Mouse (Mus musculus) liver, embryonic 11.5 days (tissue): ENCODE data around the gene Fzr1. TPM values are rescaled to one million over a fixed set of nuclear protein-coding genes. Genes with fewer than 3 reads are reported as not detected.

Experiments
- ATAC-seq: fragments of 200-750 bp; cut with Nextera tagmentation; replicated peaks from 2 replicates; pipeline ENCODE4 v1.8.0; 2017; ENCODE audit warnings: moderate number of reproducible peaks, mild to moderate bottlenecking, moderate TSS enrichment, moderate library complexity; ENCODE audit not compliant: low FRiP score
- DNase-seq: peaks from one replicate; pipeline ENCODE4 v3.0.0-alpha.2; 2017; ENCODE audit warnings: low spot score
- H3K27ac ChIP-seq: fragments of 300-500 bp; sonication (generic); 2 replicates; pipeline ENCODE4 v1.5.1; 2014; ENCODE audit warnings: mild to moderate bottlenecking, low read depth, low read length, control low read depth
- H3K27me3 ChIP-seq: fragments of 300-500 bp; sonication (generic); replicated peaks from 2 replicates; pipeline ENCODE4 v1.6.1; 2014; ENCODE audit warnings: low read length, mixed read lengths; ENCODE audit not compliant: control insufficient read depth, insufficient read depth
- H3K36me3 ChIP-seq: fragments of 300-500 bp; sonication (generic); 2 replicates; pipeline ENCODE4 v1.6.1; 2014; ENCODE audit warnings: mild to moderate bottlenecking, low read length, moderate library complexity, mixed read lengths; ENCODE audit not compliant: control insufficient read depth, insufficient read depth
- H3K4me1 ChIP-seq: fragments of 300-500 bp; sonication (generic); replicated peaks from 2 replicates; pipeline ENCODE4 v1.6.1; 2014; ENCODE audit warnings: low read length, mixed read lengths; ENCODE audit not compliant: control insufficient read depth, insufficient read depth
- H3K4me2 ChIP-seq: fragments of 300-500 bp; sonication (generic); 2 replicates; pipeline ENCODE4 v1.6.1; 2014; ENCODE audit warnings: mild to moderate bottlenecking, control low read depth, moderate library complexity
- H3K4me3 ChIP-seq: fragments of 300-500 bp; sonication (generic); 2 replicates; pipeline ENCODE4 v1.5.1; 2014; ENCODE audit warnings: low read depth, low read length, control low read depth
- H3K9ac ChIP-seq: fragments of 300-500 bp; sonication (generic); 2 replicates; pipeline ENCODE4 v1.6.1; 2014; ENCODE audit warnings: low read depth, low read length, control low read depth
- H3K9me3 ChIP-seq: fragments of 300-500 bp; sonication (generic); 2 replicates; pipeline ENCODE4 v1.6.1; 2016; ENCODE audit warnings: low read length, inconsistent platforms, mixed read lengths; ENCODE audit not compliant: control insufficient read depth
- WGBS: fragments of 180-500 bp; shearing (Covaris S2); extraction: QIAGEN DNeasy Blood & Tissue Kit; methylation state at CpG from one replicate; pipeline ENCODE4 v1.1.7; 2014; 5-methylcytosine and 5-hydroxymethylcytosine counted together
- polyA plus RNA-seq: library from polyadenylated mRNA; unstranded; fragments of >200 nt; fragmentation: Nextera tagmentation; extraction: Ambion mirVana; gene quantifications from 2 replicates; pipeline ENCODE4 v1.2.1, GENCODE M21; 2014

Gene Fzr1
- polyA plus RNA-seq, 1 experiment from 2014 or later, result 74.0 TPM

GRCm38 (mm10) chr10:81376561-81377361 is 1.6 kb downstream of the Fzr1 start:
- Histone ChIP-seq H3K4me2 (peak overlapping the region; percentile 91), H3K4me3 (peak overlapping the region; percentile 92), H3K9me3 (no peaks in the 10 kb centered on the region), H3K9ac (peak overlapping the region; percentile 97), H3K4me1 (peaks cover 31% of the 10 kb centered on the region), H3K27me3 (no peaks in the 10 kb centered on the region), H3K27ac (peak overlapping the region; percentile 75), H3K36me3 (peaks cover 23% of the 10 kb centered on the region)
- ATAC-seq (0 out of 2 replicates have a peak, but pooled peaks have one; percentile 27), DNase-seq (no peak)
- WGBS, result 35% methylated on average over 6 of the region's 6 CpGs

GRCm38 (mm10) chr10:81375322-81375721 is 3.0 kb downstream of the Fzr1 start:
- no peak overlapping the region for H3K4me3 ChIP-seq
- ATAC-seq, result no peak
- peaks cover 36% of the 10 kb centered on the region for H3K36me3 ChIP-seq
- WGBS, result 93% methylated on average over 10 of the region's 10 CpGs
- no peak for DNase-seq
- H3K4me1 ChIP-seq, result peaks cover 25% of the 10 kb centered on the region
- no peak overlapping the region for H3K4me2 ChIP-seq
- no peak overlapping the region for H3K9ac ChIP-seq
- no peaks in the 10 kb centered on the region for H3K27me3 ChIP-seq
- no peak overlapping the region; the same call in 1 of the 2 replicates for H3K27ac ChIP-seq
- no peaks in the 10 kb centered on the region for H3K9me3 ChIP-seq

GRCm38 (mm10) chr10:81367207-81367495 is 11.2 kb downstream of the Fzr1 start:
- no peaks in the 10 kb centered on the region for H3K9me3 ChIP-seq
- no peak overlapping the region for H3K27ac ChIP-seq
- H3K27me3 ChIP-seq, result no peaks in the 10 kb centered on the region
- DNase-seq (no peak), ATAC-seq (no peak)
- peaks cover 34% of the 10 kb centered on the region for H3K4me1 ChIP-seq
- H3K4me3 ChIP-seq, result no peak overlapping the region
- no peak overlapping the region for H3K9ac ChIP-seq
- H3K4me2 ChIP-seq, result no peak overlapping the region
- 89% methylated on average over 6 of the region's 6 CpGs for WGBS
- peaks cover 54% of the 10 kb centered on the region for H3K36me3 ChIP-seq

GRCm38 (mm10) chr10:81366477-81367206 is 11.7 kb downstream of the Fzr1 start:
- H3K9ac ChIP-seq, result no peak overlapping the region
- ATAC-seq (peak; percentile 4; the same call in 1 of the 2 replicates), DNase-seq (no peak)
- no peak overlapping the region for H3K4me3 ChIP-seq
- peaks cover 54% of the 10 kb centered on the region for H3K36me3 ChIP-seq
- no peak overlapping the region for H3K4me2 ChIP-seq
- 0 out of 2 replicates have a peak overlapping the region, but pooled peaks have one; percentile 35 for H3K27ac ChIP-seq
- no peaks in the 10 kb centered on the region for H3K27me3 ChIP-seq
- H3K9me3 ChIP-seq, result no peaks in the 10 kb centered on the region
- WGBS, result 73% methylated on average over 6 of the region's 6 CpGs
- H3K4me1 ChIP-seq, result peaks cover 39% of the 10 kb centered on the region

GRCm38 (mm10) chr10:81365672-81366476 is 12.4 kb downstream of the Fzr1 start, which contains the start of gene 4930404N11Rik:
Gene 4930404N11Rik, minus strand, starts transcription at chr10:81365816.
- H3K36me3 ChIP-seq, result peaks cover 50% of the 10 kb centered on the region
- H3K4me1 ChIP-seq, result peaks cover 45% of the 10 kb centered on the region
- peak within 1 kb of the TSS; percentile 16; the same call in 1 of the 2 replicates for H3K9ac ChIP-seq
- ATAC-seq (peak; percentile 7; the same call in 1 of the 2 replicates), DNase-seq (no peak)
- peak within 1 kb of the TSS; percentile 22 for H3K4me3 ChIP-seq
- peak within 1 kb of the TSS; percentile 61 for H3K4me2 ChIP-seq
- H3K9me3 ChIP-seq, result no peaks in the 10 kb centered on the region
- H3K27ac ChIP-seq, result peak within 1 kb of the TSS; percentile 42
- WGBS, result 28% methylated on average over 12 of the region's 12 CpGs
- no peaks in the 10 kb centered on the region for H3K27me3 ChIP-seq

- DNase-seq (no peak), ATAC-seq (no peak)
- 45% methylated on average over 4 of the region's 4 CpGs for WGBS
- H3K9ac ChIP-seq, result peak overlapping the region; percentile 16; the same call in 1 of the 2 replicates
- H3K9me3 ChIP-seq, result no peaks in the 10 kb centered on the region
- no peak overlapping the region for H3K4me2 ChIP-seq
- peak overlapping the region; percentile 42 for H3K27ac ChIP-seq
- peaks cover 53% of the 10 kb centered on the region for H3K4me1 ChIP-seq
- no peaks in the 10 kb centered on the region for H3K27me3 ChIP-seq
- no peak overlapping the region; the same call in 1 of the 2 replicates for H3K4me3 ChIP-seq
- peaks cover 46% of the 10 kb centered on the region for H3K36me3 ChIP-seq
Observed at GRCm38 (mm10) chr10:81365073-81365472, 13.2 kb downstream of the Fzr1 start.

GRCm38 (mm10) chr10:81364666-81365065 is 13.7 kb downstream of the Fzr1 start:
- Histone ChIP-seq H3K27ac (peak overlapping the region; percentile 42), H3K4me1 (peaks cover 57% of the 10 kb centered on the region), H3K36me3 (peaks cover 44% of the 10 kb centered on the region), H3K4me2 (peak overlapping the region; percentile 61), H3K9ac (peak overlapping the region; percentile 31; the same call in 1 of the 2 replicates), H3K27me3 (no peaks in the 10 kb centered on the region), H3K4me3 (peak overlapping the region; percentile 22), H3K9me3 (no peaks in the 10 kb centered on the region)
- ATAC-seq (no peak), DNase-seq (no peak)
- 27% methylated on average over 28 of the region's 28 CpGs for WGBS
